Mouse (Mus musculus) midbrain, embryonic 13.5 days (tissue): ENCODE results near the gene Unk. TPM values are rescaled to one million over a fixed set of nuclear protein-coding genes. Genes with fewer than 3 reads are reported as not detected.

Experiments
- ATAC-seq: fragments of 200-750 bp; cut with Nextera tagmentation; 2 replicates; pipeline ENCODE4 v1.8.0; 2017; ENCODE audit warnings: mild to moderate bottlenecking, moderate TSS enrichment, moderate library complexity
- H3K27ac ChIP-seq: fragments of 300-500 bp; sonication (generic); 2 replicates; pipeline ENCODE4 v1.5.1; 2015; ENCODE audit warnings: inconsistent platforms, mild to moderate bottlenecking, moderate library complexity
- H3K27me3 ChIP-seq: fragments of 300-500 bp; sonication (generic); 2 replicates; pipeline ENCODE4 v1.6.1; 2015; ENCODE audit warnings: mild to moderate bottlenecking, inconsistent platforms
- H3K36me3 ChIP-seq: fragments of 300-500 bp; sonication (generic); 2 replicates; pipeline ENCODE4 v1.6.1; 2015; ENCODE audit warnings: mild to moderate bottlenecking, inconsistent platforms
- H3K4me1 ChIP-seq: fragments of 300-500 bp; sonication (generic); replicated peaks from 2 replicates; pipeline ENCODE4 v1.6.1; 2015; ENCODE audit warnings: inconsistent platforms
- H3K4me2 ChIP-seq: fragments of 300-500 bp; sonication (generic); replicated peaks from 2 replicates; pipeline ENCODE4 v1.6.1; 2015; ENCODE audit warnings: moderate library complexity, mild to moderate bottlenecking, inconsistent platforms
- H3K4me3 ChIP-seq: fragments of 300-500 bp; sonication (generic); replicated peaks from 2 replicates; pipeline ENCODE4 v1.5.1; 2015; ENCODE audit warnings: mild to moderate bottlenecking, inconsistent platforms
- H3K9ac ChIP-seq: fragments of 300-500 bp; sonication (generic); replicated peaks from 2 replicates; pipeline ENCODE4 v1.6.1; 2015; ENCODE audit warnings: mild to moderate bottlenecking, inconsistent platforms
- H3K9me3 ChIP-seq: fragments of 300-500 bp; sonication (generic); 2 replicates; pipeline ENCODE4 v1.6.1; 2016; ENCODE audit warnings: mild to moderate bottlenecking, inconsistent platforms
- WGBS: fragments of 180-500 bp; shearing (Covaris S2); methylation state at CpG from one replicate; pipeline ENCODE4 v1.1.7; 2015; 5-methylcytosine and 5-hydroxymethylcytosine counted together
- polyA plus RNA-seq: library from polyadenylated mRNA; unstranded; fragments of >200 nt; fragmentation: Nextera tagmentation; extraction: Ambion mirVana; gene quantifications from 2 replicates; pipeline ENCODE4 v1.2.1, GENCODE M21; 2015

Unk gene
- polyA plus RNA-seq, 1 experiment from 2014 or later: 43.7 TPM

DNA sequence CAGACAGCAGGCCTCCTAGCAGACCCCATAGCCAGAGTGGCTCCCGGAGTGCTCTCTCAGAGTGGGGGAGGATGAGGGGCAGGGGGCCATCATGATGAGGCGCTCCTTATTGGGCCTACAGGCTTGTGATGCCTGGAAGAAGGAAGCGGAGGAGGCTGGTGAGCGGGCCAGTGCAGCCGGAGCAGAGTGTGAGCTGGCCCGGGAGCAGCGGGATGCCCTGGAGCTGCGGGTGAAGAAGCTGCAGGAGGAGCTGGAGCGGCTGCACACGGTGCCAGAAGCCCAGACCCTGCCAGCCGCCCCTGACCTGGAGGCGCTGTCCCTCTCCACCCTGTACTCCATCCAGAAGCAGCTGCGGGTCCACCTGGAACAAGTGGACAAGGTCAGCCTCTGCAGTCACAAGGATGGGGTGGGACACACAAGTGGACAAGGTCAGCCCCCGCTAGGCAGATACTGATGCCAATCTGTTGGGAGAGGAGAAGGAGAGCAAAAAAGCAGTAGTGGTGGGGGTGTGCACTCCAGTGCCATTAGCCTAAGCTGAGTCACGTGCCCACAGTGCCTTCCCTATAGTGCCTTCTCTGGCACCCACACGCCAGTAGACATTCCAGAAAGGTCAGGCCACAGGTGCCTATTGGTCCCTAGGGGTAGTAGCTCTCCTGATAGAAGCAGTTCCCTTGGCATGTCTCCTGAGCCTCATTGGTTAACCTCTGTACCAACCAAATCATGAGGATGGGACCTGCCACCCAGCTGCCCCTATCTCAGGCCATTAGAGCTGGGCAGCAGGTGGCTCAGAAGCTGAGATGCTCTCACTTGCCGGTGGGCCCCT, 29.0 kb downstream of the Unk start:
- Histone ChIP-seq H3K27me3 (no peaks in the 10 kb centered on the region), H3K4me1 (no peaks in the 10 kb centered on the region), H3K36me3 (peaks cover 83% of the 10 kb centered on the region), H3K27ac (no peak overlapping the region), H3K9ac (no peak overlapping the region), H3K9me3 (no peaks in the 10 kb centered on the region), H3K4me3 (no peak overlapping the region), H3K4me2 (no peak overlapping the region)
- WGBS: 94% methylated on average over 17 of the region's 17 CpGs
- ATAC-seq: no peak

DNA sequence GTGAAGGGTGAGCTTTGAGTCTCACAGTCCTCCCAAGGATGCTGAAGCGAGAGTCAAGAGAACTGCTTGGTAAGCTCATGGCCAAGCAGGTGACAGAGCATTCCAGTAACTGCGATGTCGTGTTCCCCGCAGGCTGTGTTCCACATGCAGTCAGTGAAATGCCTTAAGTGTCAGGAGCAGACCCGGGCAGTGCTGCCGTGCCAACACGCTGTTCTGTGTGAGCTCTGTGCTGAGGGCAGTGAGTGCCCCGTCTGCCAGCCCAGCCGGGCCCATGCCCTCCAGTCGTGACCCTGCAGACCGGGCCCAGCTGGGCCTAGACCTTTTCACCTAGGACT, 29.5 kb downstream of the Unk start:
- Histone ChIP-seq H3K36me3 (peaks cover 77% of the 10 kb centered on the region), H3K4me2 (no peak overlapping the region), H3K4me3 (no peak overlapping the region), H3K27ac (no peak overlapping the region), H3K27me3 (no peaks in the 10 kb centered on the region), H3K9ac (no peak overlapping the region), H3K4me1 (no peaks in the 10 kb centered on the region), H3K9me3 (no peaks in the 10 kb centered on the region)
- WGBS: 95% methylated on average over 11 of the region's 11 CpGs
- no peak for ATAC-seq

DNA sequence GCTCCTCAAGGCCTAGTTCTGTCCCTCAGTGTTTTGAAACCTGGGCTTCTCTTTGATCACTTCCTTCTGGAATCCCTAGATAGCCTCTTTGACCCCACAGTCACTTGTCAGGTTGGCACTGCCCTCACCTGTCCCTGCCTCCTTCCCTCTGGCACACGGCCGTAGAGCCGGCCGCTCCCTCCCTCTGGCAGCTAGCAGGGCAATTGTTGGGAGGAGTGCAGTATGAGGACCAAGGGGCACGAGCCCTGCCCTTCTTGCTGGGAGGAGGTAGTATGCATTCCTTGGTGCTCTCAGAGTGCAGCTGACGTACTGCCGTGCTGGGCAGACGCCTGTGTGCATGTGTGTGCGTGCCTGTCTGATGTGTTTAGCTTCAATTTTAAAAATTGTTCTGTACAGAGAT, 30.5 kb downstream of the Unk start:
- H3K27me3 ChIP-seq: no peaks in the 10 kb centered on the region
- no peak overlapping the region for H3K27ac ChIP-seq
- no peak overlapping the region for H3K4me3 ChIP-seq
- 86% methylated on average over 9 of the region's 9 CpGs for WGBS
- no peaks in the 10 kb centered on the region for H3K9me3 ChIP-seq
- no peak overlapping the region for H3K4me2 ChIP-seq
- no peaks in the 10 kb centered on the region for H3K4me1 ChIP-seq
- H3K36me3 ChIP-seq: peaks cover 68% of the 10 kb centered on the region
- ATAC-seq: no peak
- H3K9ac ChIP-seq: no peak overlapping the region

DNA sequence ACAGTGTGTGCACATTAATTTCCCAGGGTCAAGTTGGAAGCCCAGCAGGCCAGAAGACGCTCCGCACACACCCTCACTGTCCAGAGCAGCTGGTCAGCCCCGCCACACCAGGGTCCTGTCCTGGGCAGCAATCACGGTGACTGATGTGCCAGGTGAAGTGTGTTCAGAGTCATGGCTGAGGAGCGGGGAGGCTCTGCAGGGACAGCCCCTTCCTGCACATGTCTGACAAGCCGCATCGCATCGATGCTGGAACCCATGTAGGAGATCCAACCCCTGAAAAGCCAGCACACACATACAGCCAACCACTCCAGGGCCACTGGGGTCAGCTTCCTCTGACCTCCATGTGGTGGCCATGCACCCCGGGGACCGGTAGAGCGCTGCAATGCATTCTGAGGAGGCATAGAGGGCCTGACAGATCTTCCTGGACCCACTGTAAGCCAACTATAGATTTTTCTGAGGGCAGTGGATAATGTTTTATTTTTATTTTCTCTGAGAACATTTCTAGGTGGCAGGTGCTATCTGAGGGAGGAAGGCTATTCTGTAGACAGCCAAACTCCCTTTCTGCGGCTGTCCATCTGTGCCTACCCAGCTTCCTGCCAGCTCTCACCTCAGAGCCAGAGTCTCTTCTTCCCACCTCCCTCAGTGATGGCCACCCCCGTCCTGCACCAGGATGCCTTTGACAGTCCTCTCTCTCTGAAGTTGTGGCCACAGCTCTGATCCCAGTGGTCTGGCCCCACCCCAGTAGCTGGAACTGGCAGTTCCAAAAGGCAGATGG, 31.7 kb downstream of the Unk start:
- Histone ChIP-seq H3K36me3 (peaks cover 55% of the 10 kb centered on the region), H3K4me3 (no peak overlapping the region), H3K9me3 (no peaks in the 10 kb centered on the region), H3K27me3 (no peaks in the 10 kb centered on the region), H3K4me1 (no peaks in the 10 kb centered on the region), H3K9ac (no peak overlapping the region), H3K4me2 (no peak overlapping the region), H3K27ac (0 out of 2 replicates have a peak overlapping the region, but pooled peaks have one; percentile 28)
- 94% methylated on average over 13 of the region's 13 CpGs for WGBS
- no peak for ATAC-seq

DNA sequence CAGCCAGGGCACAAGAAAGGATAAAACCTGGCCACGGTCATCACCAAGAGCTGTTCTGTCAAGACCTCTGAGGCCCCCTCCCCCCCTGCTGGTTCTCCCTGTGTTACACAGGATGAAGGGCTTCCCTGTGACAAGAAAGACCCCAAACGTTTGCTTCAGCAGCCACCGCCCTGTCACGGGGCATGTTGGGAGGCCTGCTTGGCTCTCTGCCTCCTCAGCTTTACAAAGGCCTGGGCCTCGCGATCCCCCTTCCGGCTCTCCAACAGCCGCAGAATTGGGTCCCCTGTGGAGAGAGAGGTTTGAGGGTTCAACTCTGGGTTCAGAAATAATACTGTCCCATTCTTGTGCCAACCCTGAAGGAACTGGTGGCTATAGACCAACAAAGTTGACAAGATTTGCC, 32.4 kb downstream of the Unk start:
- no peak for ATAC-seq
- Histone ChIP-seq H3K36me3 (peaks cover 48% of the 10 kb centered on the region), H3K27me3 (no peaks in the 10 kb centered on the region), H3K4me2 (no peak overlapping the region), H3K27ac (0 out of 2 replicates have a peak overlapping the region, but pooled peaks have one; percentile 28), H3K9ac (no peak overlapping the region), H3K4me1 (no peaks in the 10 kb centered on the region), H3K9me3 (no peaks in the 10 kb centered on the region), H3K4me3 (no peak overlapping the region)
- 47% methylated on average over 8 of the region's 8 CpGs for WGBS

DNA sequence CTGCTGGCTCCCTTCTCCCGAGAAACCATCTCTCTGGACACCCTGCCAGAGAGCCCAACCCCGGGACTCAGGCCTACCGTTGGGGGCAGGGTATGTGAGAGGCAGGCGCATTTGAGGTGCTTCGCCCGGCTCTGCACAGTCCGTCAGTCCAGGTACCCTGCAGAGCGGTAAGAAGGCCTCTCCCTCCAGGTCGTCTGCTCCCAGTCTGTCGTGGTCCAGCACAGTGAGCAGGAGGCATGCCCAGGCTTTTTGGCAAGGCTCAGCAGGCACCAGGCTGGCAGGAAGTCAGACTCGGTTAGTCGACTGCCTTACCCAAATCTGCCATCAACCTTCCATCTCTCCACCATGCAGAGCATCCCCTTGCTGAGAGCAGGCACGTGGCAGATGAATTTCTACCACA, 33.4 kb downstream of the Unk start:
- H3K4me2 ChIP-seq: no peak overlapping the region
- 65% methylated on average over 13 of the region's 13 CpGs for WGBS
- 0 out of 2 replicates have a peak, but pooled peaks have one; percentile 28 for ATAC-seq
- no peaks in the 10 kb centered on the region for H3K27me3 ChIP-seq
- no peak overlapping the region for H3K4me3 ChIP-seq
- H3K27ac ChIP-seq: no peak overlapping the region
- no peaks in the 10 kb centered on the region for H3K4me1 ChIP-seq
- no peaks in the 10 kb centered on the region for H3K9me3 ChIP-seq
- H3K36me3 ChIP-seq: peaks cover 38% of the 10 kb centered on the region
- no peak overlapping the region for H3K9ac ChIP-seq

DNA sequence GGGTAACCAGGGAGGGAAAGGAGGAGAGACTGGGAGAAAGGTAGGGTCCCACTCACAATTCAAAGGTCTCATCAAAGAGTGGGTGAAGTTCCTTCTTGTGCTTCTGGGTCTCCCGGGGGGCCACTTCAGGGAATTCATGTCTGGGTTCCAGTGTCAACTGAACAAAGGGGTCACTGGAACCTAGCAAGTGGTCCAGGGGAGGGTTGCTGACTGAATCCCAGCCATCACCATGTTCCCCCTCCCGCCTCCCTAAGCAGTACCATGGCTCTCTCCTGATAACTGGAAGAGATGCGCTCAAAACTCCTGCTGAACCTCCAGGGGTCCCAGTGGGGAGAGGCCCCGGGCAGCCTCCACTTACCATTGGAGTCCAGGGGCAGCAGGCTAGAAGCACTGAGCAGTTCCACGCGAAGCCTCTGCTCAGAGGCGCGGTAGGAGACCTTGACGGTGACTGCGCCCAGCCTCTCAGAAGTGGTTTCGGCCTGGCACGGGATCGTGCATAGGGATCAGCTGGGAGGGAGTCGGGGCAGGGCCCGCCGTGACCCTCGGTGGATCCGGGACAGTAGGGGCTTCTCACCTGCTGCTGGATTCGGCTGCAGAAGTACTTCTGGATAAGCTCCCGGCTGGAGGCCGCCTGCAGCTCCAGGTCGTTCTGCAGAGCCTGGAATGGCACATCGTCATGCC, 34.2 kb downstream of the Unk start:
- Histone ChIP-seq H3K4me3 (no peak overlapping the region), H3K27ac (no peak overlapping the region), H3K36me3 (peaks cover 30% of the 10 kb centered on the region), H3K9me3 (no peaks in the 10 kb centered on the region), H3K4me1 (no peaks in the 10 kb centered on the region), H3K4me2 (no peak overlapping the region), H3K27me3 (no peaks in the 10 kb centered on the region), H3K9ac (no peak overlapping the region)
- 65% methylated on average over 23 of the region's 23 CpGs for WGBS
- no peak for ATAC-seq

DNA sequence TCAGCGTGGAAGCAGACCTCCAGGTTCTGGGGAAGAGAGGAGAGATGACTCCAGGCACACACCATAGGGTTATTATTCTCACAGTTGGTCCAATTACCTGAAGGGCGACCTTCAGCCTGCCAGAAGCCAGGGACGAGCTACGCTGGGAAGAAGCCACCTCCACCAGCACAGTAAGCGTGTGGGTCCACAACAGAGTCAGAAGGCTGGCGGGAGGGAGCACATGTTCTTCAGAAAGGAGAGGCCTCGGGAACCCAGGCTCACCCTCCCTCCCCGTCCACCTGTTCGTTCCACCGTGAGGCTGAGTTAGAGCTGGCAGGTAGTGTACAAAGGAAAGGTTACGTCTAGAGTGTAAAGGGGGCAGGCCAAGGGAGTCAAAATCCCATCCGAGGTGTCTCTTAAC, 35.2 kb downstream of the Unk start:
- peaks cover 20% of the 10 kb centered on the region for H3K36me3 ChIP-seq
- H3K27ac ChIP-seq: no peak overlapping the region
- no peak for ATAC-seq
- no peaks in the 10 kb centered on the region for H3K4me1 ChIP-seq
- H3K9me3 ChIP-seq: no peaks in the 10 kb centered on the region
- H3K27me3 ChIP-seq: no peaks in the 10 kb centered on the region
- no peak overlapping the region for H3K4me3 ChIP-seq
- 93% methylated on average over 12 of the region's 12 CpGs for WGBS
- no peak overlapping the region for H3K4me2 ChIP-seq
- no peak overlapping the region for H3K9ac ChIP-seq

DNA sequence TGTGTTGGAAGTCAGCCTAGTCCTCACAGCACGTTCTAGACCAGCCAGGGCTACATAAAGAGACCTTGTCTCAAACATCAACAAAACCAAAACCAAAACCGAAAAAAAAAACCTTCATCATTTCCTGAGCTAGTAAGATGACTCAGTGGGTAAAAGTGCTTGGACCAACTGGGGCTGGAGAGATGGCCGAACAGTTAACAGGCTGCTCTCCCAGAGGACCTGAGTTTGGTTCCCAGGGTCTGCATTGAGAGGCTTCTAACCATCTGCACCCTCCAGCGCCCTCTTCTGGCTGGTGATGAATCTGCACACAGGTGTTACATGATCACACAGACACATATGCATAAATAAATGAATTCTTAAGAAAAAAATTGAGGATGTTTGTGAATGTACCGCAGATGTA, 41.4 kb downstream of the Unk start:
- no peaks in the 10 kb centered on the region for H3K9me3 ChIP-seq
- no peaks in the 10 kb centered on the region for H3K4me1 ChIP-seq
- 69% methylated on average over 5 of the region's 5 CpGs for WGBS
- ATAC-seq: no peak
- no peak overlapping the region for H3K4me3 ChIP-seq
- no peaks in the 10 kb centered on the region for H3K27me3 ChIP-seq
- H3K36me3 ChIP-seq: no peaks in the 10 kb centered on the region
- no peak overlapping the region for H3K27ac ChIP-seq
- H3K9ac ChIP-seq: no peak overlapping the region
- no peak overlapping the region for H3K4me2 ChIP-seq

DNA sequence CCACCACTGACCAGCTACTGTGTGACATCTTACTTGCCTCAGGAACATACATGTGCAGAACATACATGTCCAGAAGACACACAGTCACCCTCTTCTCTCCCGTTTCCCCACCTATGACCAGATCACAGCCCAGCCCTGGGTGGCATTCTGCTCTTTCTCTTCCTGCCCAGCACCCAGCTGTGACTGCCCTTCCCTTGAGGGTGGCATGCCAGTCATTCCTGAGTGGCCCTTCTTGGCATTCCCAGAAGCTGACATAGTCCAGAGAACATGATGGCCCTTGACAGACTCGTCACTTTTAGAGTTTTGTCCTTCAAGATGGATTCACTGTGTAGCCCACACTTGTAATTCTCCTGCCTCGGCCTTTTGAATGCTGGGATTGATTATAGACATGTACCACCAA, 42.5 kb downstream of the Unk start:
- no peaks in the 10 kb centered on the region for H3K4me1 ChIP-seq
- 89% methylated on average over 3 of the region's 3 CpGs for WGBS
- no peak overlapping the region for H3K4me2 ChIP-seq

DNA sequence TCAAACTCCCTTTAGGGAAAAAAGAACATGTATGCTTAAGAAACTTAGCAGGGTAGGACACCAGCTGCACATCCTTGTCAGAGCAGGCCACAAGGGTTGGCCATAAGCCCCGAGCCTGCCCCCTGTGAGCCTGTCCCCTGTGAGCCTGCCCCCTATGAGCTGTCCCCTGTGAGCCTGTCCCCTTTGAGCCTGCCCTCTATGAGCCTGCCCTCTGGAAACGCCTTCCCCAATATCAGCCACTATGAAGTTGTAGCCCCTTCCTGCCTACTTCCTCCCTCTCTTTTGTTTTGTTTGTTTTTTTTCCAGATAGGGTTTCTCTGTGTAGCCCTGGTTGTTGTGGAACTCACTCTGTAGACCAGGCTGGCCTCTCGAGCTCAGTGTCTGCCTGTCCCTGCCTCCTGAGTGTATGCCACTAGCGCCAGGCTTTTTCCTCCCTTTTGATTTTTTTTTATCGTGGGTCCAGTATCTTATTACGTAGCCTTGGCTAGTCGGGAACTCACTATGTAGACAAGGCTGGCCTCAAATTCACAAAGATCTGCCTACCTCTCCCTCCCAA, 44.4 kb downstream of the Unk start:
- no peak for ATAC-seq
- 73% methylated on average over 7 of the region's 7 CpGs for WGBS
- no peak overlapping the region for H3K4me3 ChIP-seq
- no peaks in the 10 kb centered on the region for H3K9me3 ChIP-seq
- no peak overlapping the region for H3K9ac ChIP-seq
- no peaks in the 10 kb centered on the region for H3K27me3 ChIP-seq
- H3K36me3 ChIP-seq: peaks cover 7% of the 10 kb centered on the region
- H3K4me1 ChIP-seq: peaks cover 16% of the 10 kb centered on the region
- H3K4me2 ChIP-seq: no peak overlapping the region
- no peak overlapping the region for H3K27ac ChIP-seq

More for the DNA sequence above, 42.5 kb downstream of the Unk start:
- Histone ChIP-seq H3K36me3 (no peaks in the 10 kb centered on the region), H3K9ac (no peak overlapping the region), H3K27ac (no peak overlapping the region), H3K4me3 (no peak overlapping the region), H3K9me3 (no peaks in the 10 kb centered on the region), H3K27me3 (no peaks in the 10 kb centered on the region)
- ATAC-seq: no peak
